Mouse (Mus musculus) ES-E14 (cell line): Measurements from ENCODE around the gene Cyp2d40.

Experiments used
- CHD2 ChIP-seq: IDR thresholded peaks from 2 replicates; pipeline ENCODE4 v1.6.1; 2014; ENCODE audit warnings: mild to moderate bottlenecking, low read depth, low read length, inconsistent platforms
- HCFC1 ChIP-seq: IDR thresholded peaks from 2 replicates; pipeline ENCODE4 v1.6.1; 2012; ENCODE audit warnings: low read length, inconsistent platforms, borderline replicate concordance; ENCODE audit not compliant: insufficient read depth
- MAFK ChIP-seq: IDR thresholded peaks from 2 replicates; pipeline ENCODE4 v1.6.1; 2014; ENCODE audit warnings: mild to moderate bottlenecking, low read depth, low read length, inconsistent platforms; ENCODE audit not compliant: insufficient read depth
- ZC3H11A ChIP-seq: IDR thresholded peaks from 2 replicates; pipeline ENCODE4 v1.6.1; 2012; ENCODE audit warnings: low read depth, mild to moderate bottlenecking, inconsistent platforms, low read length, borderline replicate concordance
- ZNF384 ChIP-seq: IDR thresholded peaks from 2 replicates; pipeline ENCODE4 v1.6.1; 2012; ENCODE audit warnings: low read depth, low read length, inconsistent platforms

DNA sequence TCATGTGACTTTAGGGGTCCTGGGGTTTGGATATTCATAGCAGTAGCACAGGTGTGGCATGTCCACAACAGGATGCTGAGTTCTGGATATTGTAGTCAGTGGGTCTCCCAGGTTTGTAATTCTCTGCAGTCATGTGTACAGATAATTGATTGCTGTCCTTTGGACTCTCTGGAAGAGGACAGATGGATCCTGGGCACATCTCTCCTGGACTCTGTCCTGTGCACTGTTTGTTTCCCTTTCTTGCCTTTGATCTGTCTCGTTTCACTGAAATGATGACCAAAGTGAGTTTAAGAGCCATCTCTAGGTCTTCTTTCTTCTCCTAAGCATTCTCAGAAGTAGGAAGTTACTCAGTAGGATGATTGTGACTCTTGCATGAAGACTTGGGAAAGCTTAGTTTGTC is 16.5 kb downstream of the Cyp2d40 start:
- TF ChIP-seq ZNF384 (no peak), ZC3H11A (no peak), CHD2 (no peak), HCFC1 (no peak), MAFK (no peak)
